Mouse (Mus musculus) liver, embryonic 15.5 days (tissue): ENCODE results near the gene Smim9. TPM values are rescaled to one million over a fixed set of nuclear protein-coding genes. Genes with fewer than 3 reads are reported as not detected.
A peak's percentile ranks its signal among the peaks of the same experiment; 100 is the strongest.

Experiments used
- ATAC-seq: fragments of 200-750 bp; cut with Nextera tagmentation; 2 replicates; pipeline ENCODE4 v1.8.0; 2017; ENCODE audit warnings: moderate number of reproducible peaks, mild to moderate bottlenecking, moderate library complexity; ENCODE audit not compliant: insufficient read depth
- H3K27ac ChIP-seq: fragments of 300-500 bp; sonication (generic); replicated peaks from 2 replicates; pipeline ENCODE4 v1.5.1; 2015; ENCODE audit warnings: mild to moderate bottlenecking, inconsistent platforms
- H3K27me3 ChIP-seq: fragments of 300-500 bp; sonication (generic); 2 replicates; pipeline ENCODE4 v1.6.1; 2015; ENCODE audit warnings: mild to moderate bottlenecking, inconsistent platforms
- H3K36me3 ChIP-seq: fragments of 300-500 bp; sonication (generic); replicated peaks from 2 replicates; pipeline ENCODE4 v1.6.1; 2015; ENCODE audit warnings: moderate library complexity, mild to moderate bottlenecking, inconsistent platforms
- H3K4me1 ChIP-seq: fragments of 300-500 bp; sonication (generic); replicated peaks from 2 replicates; pipeline ENCODE4 v1.6.1; 2015; ENCODE audit warnings: inconsistent platforms
- H3K4me2 ChIP-seq: fragments of 300-500 bp; sonication (generic); 2 replicates; pipeline ENCODE4 v1.6.1; 2015; ENCODE audit warnings: moderate library complexity, mild to moderate bottlenecking, inconsistent platforms
- H3K4me3 ChIP-seq: fragments of 300-500 bp; sonication (generic); replicated peaks from 2 replicates; pipeline ENCODE4 v1.5.1; 2015; ENCODE audit warnings: mild to moderate bottlenecking, inconsistent platforms
- H3K9ac ChIP-seq: fragments of 300-500 bp; sonication (generic); 2 replicates; pipeline ENCODE4 v1.6.1; 2015; ENCODE audit warnings: moderate library complexity, mild to moderate bottlenecking, inconsistent platforms
- H3K9me3 ChIP-seq: fragments of 300-500 bp; sonication (generic); replicated peaks from 2 replicates; pipeline ENCODE4 v1.6.1; 2016; ENCODE audit warnings: inconsistent platforms
- WGBS: fragments of 180-500 bp; shearing (Covaris S2); methylation state at CpG from one replicate; pipeline ENCODE4 v1.1.7; 2015; ENCODE audit warnings: mixed read lengths; ENCODE audit not compliant: insufficient replicate concordance; 5-methylcytosine and 5-hydroxymethylcytosine counted together
- polyA plus RNA-seq: library from polyadenylated mRNA; unstranded; fragments of >200 nt; fragmentation: Nextera tagmentation; extraction: Ambion mirVana; gene quantifications from 2 replicates; pipeline ENCODE4 v1.2.1, GENCODE M21; 2015

Smim9 gene
- polyA plus RNA-seq, 1 experiment from 2014 or later: not detected

DNA sequence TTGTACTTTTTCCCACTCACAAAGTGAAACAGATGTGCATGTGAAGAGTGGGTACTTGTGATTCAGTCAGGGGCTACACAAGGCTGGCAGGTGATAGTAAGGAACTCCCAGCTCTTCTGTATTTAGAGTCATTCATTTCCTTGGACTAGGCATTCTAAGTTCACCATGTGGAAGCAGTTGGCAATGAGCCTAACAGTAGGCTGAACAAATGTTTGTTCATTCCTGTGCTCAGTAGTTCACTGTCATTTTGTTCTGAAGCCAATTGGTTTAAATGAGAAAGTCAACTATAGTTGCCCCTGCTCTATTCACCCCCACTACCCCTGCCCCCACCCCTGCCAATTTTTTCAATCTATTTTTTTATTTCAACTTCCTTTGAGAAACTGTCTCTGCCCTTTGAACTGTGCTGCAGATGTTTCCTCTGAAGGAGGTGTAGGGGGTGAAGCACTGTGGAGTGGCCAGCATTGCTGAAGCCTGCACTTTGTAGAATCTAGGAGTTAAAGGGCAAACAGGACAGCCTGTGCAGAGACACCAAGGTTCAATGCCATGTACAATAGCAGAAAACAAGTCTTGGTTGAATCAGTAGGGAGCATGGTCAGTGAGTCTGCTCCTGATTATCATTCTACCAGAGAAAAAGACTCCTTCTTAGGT is 35.1 kb downstream of the Smim9 start:
- H3K9ac ChIP-seq: peak overlapping the region; percentile 48; the same call in 1 of the 2 replicates
- H3K27ac ChIP-seq: peak overlapping the region; percentile 74
- no peak for ATAC-seq
- peaks cover 22% of the 10 kb centered on the region for H3K36me3 ChIP-seq
- H3K27me3 ChIP-seq: no peaks in the 10 kb centered on the region
- H3K4me2 ChIP-seq: peak overlapping the region; percentile 63
- H3K4me1 ChIP-seq: peaks cover 22% of the 10 kb centered on the region
- no peaks in the 10 kb centered on the region for H3K9me3 ChIP-seq
- H3K4me3 ChIP-seq: peak overlapping the region; percentile 48

DNA sequence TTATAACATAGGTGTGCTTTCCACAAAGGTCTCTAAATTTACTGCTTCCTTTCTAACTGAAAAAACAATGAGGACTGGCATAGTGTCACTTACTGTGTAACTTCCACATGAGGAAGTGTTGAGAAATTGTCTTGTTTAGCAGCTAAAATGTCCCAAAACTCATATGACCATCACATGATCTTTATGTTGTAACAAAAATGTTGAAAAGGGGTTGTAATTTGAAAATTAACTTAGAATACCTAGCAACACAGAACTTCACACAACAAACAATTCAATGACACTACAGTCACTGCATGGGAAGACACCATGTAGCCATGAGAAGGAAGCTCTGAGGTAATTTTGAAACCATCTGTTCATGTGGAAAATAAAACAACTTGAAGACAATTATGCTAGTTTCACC is 36.7 kb downstream of the Smim9 start:
- Histone ChIP-seq H3K4me1 (peaks cover 22% of the 10 kb centered on the region), H3K36me3 (peaks cover 32% of the 10 kb centered on the region), H3K9ac (no peak overlapping the region), H3K4me3 (no peak overlapping the region), H3K27me3 (no peaks in the 10 kb centered on the region), H3K27ac (no peak overlapping the region), H3K4me2 (peak overlapping the region; percentile 63), H3K9me3 (no peaks in the 10 kb centered on the region)
- no peak for ATAC-seq

DNA sequence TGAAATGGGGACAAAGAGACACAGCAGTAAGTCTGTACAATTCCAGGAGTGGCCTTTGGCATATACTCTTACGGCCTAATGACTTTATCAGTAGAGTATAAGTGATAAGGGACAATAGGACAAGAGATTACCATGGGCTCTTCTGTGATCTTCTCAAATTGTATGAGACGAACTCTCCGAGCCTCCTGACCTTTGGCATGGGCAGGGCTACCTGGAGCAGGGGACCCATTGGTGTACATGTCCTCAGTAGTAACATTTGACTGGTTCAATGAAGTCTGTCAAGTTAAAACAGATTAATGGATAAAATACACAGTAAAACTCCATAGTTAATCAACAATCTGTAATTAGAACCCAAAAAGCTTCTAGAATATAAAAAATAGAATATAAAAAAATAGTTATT is 38.0 kb downstream of the Smim9 start:
- Histone ChIP-seq H3K27ac (no peak overlapping the region), H3K36me3 (peaks cover 43% of the 10 kb centered on the region), H3K4me1 (peaks cover 20% of the 10 kb centered on the region), H3K9ac (no peak overlapping the region), H3K9me3 (no peaks in the 10 kb centered on the region), H3K4me2 (no peak overlapping the region), H3K27me3 (no peaks in the 10 kb centered on the region), H3K4me3 (no peak overlapping the region)
- 65% methylated on average over 3 of the region's 3 CpGs for WGBS
- ATAC-seq: no peak

DNA sequence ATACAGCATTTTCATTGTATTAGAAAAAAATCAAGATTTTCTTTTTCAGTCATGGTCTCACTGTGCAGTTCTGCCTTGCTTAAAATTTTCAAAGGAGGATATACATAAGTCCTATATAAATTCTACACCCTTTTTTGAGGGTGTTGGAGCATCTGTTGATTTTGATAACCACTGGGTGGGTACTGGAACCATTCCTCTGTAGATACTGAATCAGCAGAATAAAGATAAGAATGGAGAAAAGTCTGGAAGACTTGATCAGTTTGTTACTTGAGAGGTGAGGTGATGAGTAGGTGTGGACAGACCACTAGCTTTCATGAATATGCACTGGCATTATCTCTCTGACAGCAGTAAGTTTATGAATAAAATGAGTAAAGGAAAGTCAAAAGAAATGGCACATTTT is 48.0 kb downstream of the Smim9 start:
- H3K4me1 ChIP-seq: peaks cover 32% of the 10 kb centered on the region
- H3K27ac ChIP-seq: peak overlapping the region; percentile 88
- peak; percentile 96 for ATAC-seq
- H3K9ac ChIP-seq: 0 out of 2 replicates have a peak overlapping the region, but pooled peaks have one; percentile 18
- peak overlapping the region; percentile 32 for H3K4me2 ChIP-seq
- no peaks in the 10 kb centered on the region for H3K27me3 ChIP-seq
- peaks cover 84% of the 10 kb centered on the region for H3K36me3 ChIP-seq
- H3K9me3 ChIP-seq: no peaks in the 10 kb centered on the region
- H3K4me3 ChIP-seq: no peak overlapping the region

GRCm38 (mm10) chrX:75102293-75102692 is 61.3 kb downstream of the Smim9 start:
- ATAC-seq: peak; percentile 54; the same call in 1 of the 2 replicates
- Histone ChIP-seq H3K27ac (no peak overlapping the region), H3K4me1 (no peaks in the 10 kb centered on the region; the same call in 1 of the 2 replicates), H3K9ac (no peak overlapping the region), H3K9me3 (no peaks in the 10 kb centered on the region), H3K27me3 (no peaks in the 10 kb centered on the region), H3K36me3 (peaks cover 77% of the 10 kb centered on the region), H3K4me3 (no peak overlapping the region), H3K4me2 (no peak overlapping the region)
- 59% methylated on average over 6 of the region's 6 CpGs for WGBS

- Histone ChIP-seq H3K36me3 (peaks cover 47% of the 10 kb centered on the region), H3K4me2 (peak overlapping the region; percentile 31; the same call in 1 of the 2 replicates)
- 84% methylated on average over 8 of the region's 8 CpGs for WGBS
Measured at GRCm38 (mm10) chrX:75098799-75099198, 64.8 kb downstream of the Smim9 start.

GRCm38 (mm10) chrX:75096163-75096770 is 67.3 kb downstream of the Smim9 start:
- WGBS: 16% methylated on average over 23 of the region's 23 CpGs
- ATAC-seq: peak; percentile 40

More at GRCm38 (mm10) chrX:75098799-75099198, 64.8 kb downstream of the Smim9 start:
- no peaks in the 10 kb centered on the region; the same call in 1 of the 2 replicates for H3K4me1 ChIP-seq
- H3K9me3 ChIP-seq: no peaks in the 10 kb centered on the region
- no peaks in the 10 kb centered on the region for H3K27me3 ChIP-seq
- no peak for ATAC-seq
- no peak overlapping the region for H3K9ac ChIP-seq
- H3K4me3 ChIP-seq: no peak overlapping the region
- no peak overlapping the region for H3K27ac ChIP-seq

More at GRCm38 (mm10) chrX:75096163-75096770, 67.3 kb downstream of the Smim9 start:
- Histone ChIP-seq H3K4me2 (peak overlapping the region; percentile 76), H3K4me1 (no peaks in the 10 kb centered on the region; the same call in 1 of the 2 replicates), H3K36me3 (peaks cover 26% of the 10 kb centered on the region), H3K27me3 (no peaks in the 10 kb centered on the region), H3K9ac (peak overlapping the region; percentile 64), H3K27ac (peak overlapping the region; percentile 81), H3K4me3 (peak overlapping the region; percentile 69), H3K9me3 (no peaks in the 10 kb centered on the region)

Other genes with a start within 250 kb of the Smim9 start
- 1.2 and 1.6 TPM in 2 replicates for gene Gab3, start 78.3 kb downstream of the Smim9 start, polyA plus RNA-seq
- gene Dkc1, start 67.9 kb downstream of the Smim9 start, polyA plus RNA-seq: 66.7 and 73.9 TPM in 2 replicates
- 135 and 147 TPM in 2 replicates for gene Mpp1, start 32.8 kb downstream of the Smim9 start, polyA plus RNA-seq
- 22.0 and 27.0 TPM in 2 replicates for gene Fundc2, start 218.6 kb upstream of the Smim9 start, polyA plus RNA-seq
- 1.6 and 2.8 TPM in 2 replicates for gene F8, start 218.8 kb upstream of the Smim9 start, polyA plus RNA-seq